Mouse (Mus musculus): ENCODE measurements at regions not wholly inside any gene's neighbourhood (a gene's known extent, or its start where the extent isn't known, plus 50 kb on each side); places are given as distances from the start of the nearest gene placed in this dataset.

GRCm38 (mm10) chr13:111099252-111099651 lies 155.6 kb upstream of the Actbl2 start:
- H3K9ac ChIP-seq (replicated peaks), result no peak overlapping the region
- H3K27me3 ChIP-seq, result no peaks in the 10 kb centered on the region
- WGBS, result 65% methylated on average over 6 of the region's 6 CpGs
- no peak overlapping the region for H3K27ac ChIP-seq
- no peaks in the 10 kb centered on the region for H3K36me3 ChIP-seq
- no peaks in the 10 kb centered on the region for H3K4me1 ChIP-seq (replicated peaks)
- H3K4me3 ChIP-seq (replicated peaks), result no peak overlapping the region
- no peak for ATAC-seq
- H3K4me2 ChIP-seq (replicated peaks), result no peak overlapping the region
- H3K9me3 ChIP-seq, result no peaks in the 10 kb centered on the region

DNA sequence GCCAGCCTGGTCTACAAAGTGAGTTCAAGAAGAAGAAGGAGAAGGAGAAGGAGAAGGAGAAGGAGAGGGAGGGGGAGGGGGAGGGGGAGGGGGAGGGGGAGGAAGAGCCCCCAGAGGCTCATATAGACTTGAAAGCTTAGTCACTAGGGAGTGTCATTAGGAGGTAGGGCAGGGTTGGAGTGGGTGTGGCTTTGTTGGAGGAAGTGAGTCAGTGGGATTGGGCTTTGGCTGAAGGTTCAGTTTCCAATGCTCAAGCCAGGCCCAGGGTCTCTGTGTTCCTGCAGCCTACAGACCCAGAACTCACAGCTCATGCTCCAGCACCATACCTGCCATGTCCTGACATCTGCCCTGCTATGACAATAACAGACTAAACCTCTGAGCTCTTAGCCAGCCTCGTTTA lies 154.4 kb upstream of the Actbl2 start:
- H3K4me1 ChIP-seq (replicated peaks), result no peaks in the 10 kb centered on the region
- no peaks in the 10 kb centered on the region for H3K9me3 ChIP-seq
- no peak overlapping the region for H3K4me2 ChIP-seq (replicated peaks)
- no peaks in the 10 kb centered on the region for H3K36me3 ChIP-seq
- H3K27me3 ChIP-seq, result no peaks in the 10 kb centered on the region
- ATAC-seq, result no peak
- no peak overlapping the region for H3K27ac ChIP-seq
- WGBS, result 88% methylated on average over 1 of the region's 1 CpGs
- H3K9ac ChIP-seq (replicated peaks), result no peak overlapping the region
- no peak overlapping the region for H3K4me3 ChIP-seq (replicated peaks)

DNA sequence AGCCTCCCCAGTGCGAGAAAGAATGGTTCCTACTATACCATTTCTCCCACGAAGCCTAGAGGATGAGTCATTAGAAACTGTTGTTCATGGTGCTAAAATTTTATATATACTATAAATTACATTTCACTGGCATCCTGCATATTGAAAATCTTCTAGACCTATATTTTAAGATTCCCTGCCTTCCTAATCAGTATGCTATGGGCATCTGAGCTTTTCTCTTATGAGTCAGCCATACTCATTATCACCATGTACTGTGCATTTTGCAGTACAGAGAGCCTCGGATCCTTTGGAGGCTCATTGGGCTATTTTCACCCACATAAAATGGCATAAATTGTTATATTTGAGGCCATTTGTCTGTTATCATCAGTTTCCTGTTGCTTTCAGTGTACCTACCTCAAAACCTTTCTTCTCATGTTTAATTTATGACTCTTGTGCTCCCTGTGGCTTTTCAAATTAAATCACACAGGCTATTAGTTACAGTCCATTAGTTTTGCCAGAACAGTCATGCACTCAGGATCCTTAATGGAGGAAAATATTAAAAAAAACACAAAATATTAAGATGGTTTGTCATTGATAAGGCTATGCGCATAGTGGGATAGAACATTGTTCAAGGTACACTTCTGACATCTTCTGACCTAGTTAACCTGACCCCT lies 150.1 kb upstream of the Actbl2 start:
- Histone ChIP-seq H3K36me3 (no peaks in the 10 kb centered on the region), H3K4me1 (replicated peaks) (no peaks in the 10 kb centered on the region), H3K4me2 (replicated peaks) (no peak overlapping the region), H3K9me3 (no peaks in the 10 kb centered on the region), H3K9ac (replicated peaks) (no peak overlapping the region), H3K27me3 (no peaks in the 10 kb centered on the region), H3K4me3 (replicated peaks) (no peak overlapping the region), H3K27ac (no peak overlapping the region)
- WGBS, result 82% methylated on average over 4 of the region's 4 CpGs
- ATAC-seq, result 0 out of 2 replicates have a peak, but pooled peaks have one; percentile 4

- Histone ChIP-seq H3K4me2 (replicated peaks) (no peak overlapping the region), H3K27ac (no peak overlapping the region), H3K27me3 (no peaks in the 10 kb centered on the region)
Measured at GRCm38 (mm10) chr13:111131108-111131507, 123.7 kb upstream of the Actbl2 start.

GRCm38 (mm10) chr13:111136392-111136791 lies 118.4 kb upstream of the Actbl2 start:
- no peak for ATAC-seq
- H3K4me2 ChIP-seq (replicated peaks), result no peak overlapping the region

More at GRCm38 (mm10) chr13:111131108-111131507, 123.7 kb upstream of the Actbl2 start:
- Histone ChIP-seq H3K36me3 (no peaks in the 10 kb centered on the region), H3K4me3 (replicated peaks) (no peak overlapping the region), H3K9me3 (no peaks in the 10 kb centered on the region), H3K4me1 (replicated peaks) (peaks cover 7% of the 10 kb centered on the region), H3K9ac (replicated peaks) (no peak overlapping the region)
- ATAC-seq, result no peak
- WGBS, result 83% methylated on average over 3 of the region's 3 CpGs

GRCm38 (mm10) chr13:111142757-111143420 lies 111.9 kb upstream of the Actbl2 start:
- ATAC-seq, result no peak
- 68% methylated on average over 7 of the region's 7 CpGs for WGBS

More at GRCm38 (mm10) chr13:111136392-111136791, 118.4 kb upstream of the Actbl2 start:
- H3K4me3 ChIP-seq (replicated peaks), result no peak overlapping the region
- no peaks in the 10 kb centered on the region for H3K27me3 ChIP-seq
- no peak overlapping the region for H3K9ac ChIP-seq (replicated peaks)
- 98% methylated on average over 3 of the region's 3 CpGs for WGBS
- no peaks in the 10 kb centered on the region for H3K36me3 ChIP-seq
- no peak overlapping the region for H3K27ac ChIP-seq
- H3K9me3 ChIP-seq, result no peaks in the 10 kb centered on the region
- peaks cover 7% of the 10 kb centered on the region for H3K4me1 ChIP-seq (replicated peaks)

GRCm38 (mm10) chr13:111144721-111145120 lies 110.1 kb upstream of the Actbl2 start:
- WGBS, result 85% methylated on average over 3 of the region's 3 CpGs

More at GRCm38 (mm10) chr13:111142757-111143420, 111.9 kb upstream of the Actbl2 start:
- no peak overlapping the region for H3K9ac ChIP-seq (replicated peaks)
- no peak overlapping the region for H3K27ac ChIP-seq
- H3K9me3 ChIP-seq, result no peaks in the 10 kb centered on the region
- no peaks in the 10 kb centered on the region for H3K27me3 ChIP-seq
- no peaks in the 10 kb centered on the region for H3K4me1 ChIP-seq (replicated peaks)
- H3K4me3 ChIP-seq (replicated peaks), result no peak overlapping the region
- no peak overlapping the region for H3K4me2 ChIP-seq (replicated peaks)
- H3K36me3 ChIP-seq, result no peaks in the 10 kb centered on the region

GRCm38 (mm10) chr13:111157921-111158638 lies 96.7 kb upstream of the Actbl2 start:
- Histone ChIP-seq H3K4me2 (replicated peaks) (no peak overlapping the region), H3K9ac (replicated peaks) (no peak overlapping the region), H3K4me3 (replicated peaks) (no peak overlapping the region), H3K4me1 (replicated peaks) (no peaks in the 10 kb centered on the region), H3K36me3 (no peaks in the 10 kb centered on the region), H3K27ac (no peak overlapping the region), H3K27me3 (no peaks in the 10 kb centered on the region), H3K9me3 (no peaks in the 10 kb centered on the region)
- WGBS, result 77% methylated on average over 14 of the region's 14 CpGs
- ATAC-seq, result no peak

More at GRCm38 (mm10) chr13:111144721-111145120, 110.1 kb upstream of the Actbl2 start:
- no peak overlapping the region for H3K27ac ChIP-seq
- no peaks in the 10 kb centered on the region for H3K4me1 ChIP-seq (replicated peaks)
- no peak for ATAC-seq
- H3K4me3 ChIP-seq (replicated peaks), result no peak overlapping the region
- no peak overlapping the region for H3K4me2 ChIP-seq (replicated peaks)
- H3K27me3 ChIP-seq, result no peaks in the 10 kb centered on the region
- H3K9me3 ChIP-seq, result no peaks in the 10 kb centered on the region
- no peaks in the 10 kb centered on the region for H3K36me3 ChIP-seq
- H3K9ac ChIP-seq (replicated peaks), result no peak overlapping the region

- no peak for ATAC-seq
- H3K27ac ChIP-seq, result no peak overlapping the region
Measured at GRCm38 (mm10) chr13:111159498-111159897, 95.3 kb upstream of the Actbl2 start.

DNA sequence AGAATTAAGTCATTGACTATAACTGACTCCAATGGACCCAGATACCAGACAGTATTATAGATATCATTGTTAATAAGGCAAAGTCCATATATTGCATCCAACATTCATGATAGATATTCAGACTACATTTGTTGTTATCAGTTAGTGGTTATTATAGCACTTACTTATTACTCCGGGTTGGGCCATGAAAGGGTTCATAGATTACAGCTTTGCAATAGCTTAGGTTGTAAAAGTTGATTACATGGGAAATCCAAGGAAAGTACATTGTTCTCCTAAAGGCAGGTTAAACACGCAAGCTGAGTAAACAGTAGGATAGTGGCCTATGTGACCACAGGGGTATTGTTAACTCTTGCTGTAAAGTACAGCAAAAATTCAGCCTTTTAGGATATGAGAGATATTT lies 89.3 kb upstream of the Actbl2 start:
- H3K4me2 ChIP-seq (replicated peaks), result no peak overlapping the region
- H3K27ac ChIP-seq, result no peak overlapping the region
- H3K4me1 ChIP-seq (replicated peaks), result peaks cover 4% of the 10 kb centered on the region
- no peak overlapping the region for H3K9ac ChIP-seq (replicated peaks)
- H3K9me3 ChIP-seq, result no peaks in the 10 kb centered on the region
- no peaks in the 10 kb centered on the region for H3K36me3 ChIP-seq
- WGBS, result 90% methylated on average over 2 of the region's 2 CpGs
- H3K27me3 ChIP-seq, result no peaks in the 10 kb centered on the region
- ATAC-seq, result no peak
- H3K4me3 ChIP-seq (replicated peaks), result no peak overlapping the region

More at GRCm38 (mm10) chr13:111159498-111159897, 95.3 kb upstream of the Actbl2 start:
- H3K4me1 ChIP-seq (replicated peaks), result no peaks in the 10 kb centered on the region
- H3K4me3 ChIP-seq (replicated peaks), result no peak overlapping the region
- H3K9ac ChIP-seq (replicated peaks), result no peak overlapping the region
- no peaks in the 10 kb centered on the region for H3K9me3 ChIP-seq
- H3K4me2 ChIP-seq (replicated peaks), result no peak overlapping the region
- no peaks in the 10 kb centered on the region for H3K27me3 ChIP-seq
- no peaks in the 10 kb centered on the region for H3K36me3 ChIP-seq

GRCm38 (mm10) chr13:111170269-111171165 lies 84.3 kb upstream of the Actbl2 start:
- H3K4me2 ChIP-seq (replicated peaks), result no peak overlapping the region
- H3K27me3 ChIP-seq, result no peaks in the 10 kb centered on the region
- H3K36me3 ChIP-seq, result no peaks in the 10 kb centered on the region
- H3K9ac ChIP-seq (replicated peaks), result no peak overlapping the region
- peaks cover 10% of the 10 kb centered on the region for H3K4me1 ChIP-seq (replicated peaks)
- ATAC-seq, result no peak
- H3K4me3 ChIP-seq (replicated peaks), result no peak overlapping the region
- WGBS, result 60% methylated on average over 5 of the region's 5 CpGs
- H3K27ac ChIP-seq, result no peak overlapping the region
- H3K9me3 ChIP-seq, result no peaks in the 10 kb centered on the region

Data from midbrain, embryonic 13.5 days (tissue).